Mouse (Mus musculus): ENCODE measurements around the gene Plxna2.

DNA sequence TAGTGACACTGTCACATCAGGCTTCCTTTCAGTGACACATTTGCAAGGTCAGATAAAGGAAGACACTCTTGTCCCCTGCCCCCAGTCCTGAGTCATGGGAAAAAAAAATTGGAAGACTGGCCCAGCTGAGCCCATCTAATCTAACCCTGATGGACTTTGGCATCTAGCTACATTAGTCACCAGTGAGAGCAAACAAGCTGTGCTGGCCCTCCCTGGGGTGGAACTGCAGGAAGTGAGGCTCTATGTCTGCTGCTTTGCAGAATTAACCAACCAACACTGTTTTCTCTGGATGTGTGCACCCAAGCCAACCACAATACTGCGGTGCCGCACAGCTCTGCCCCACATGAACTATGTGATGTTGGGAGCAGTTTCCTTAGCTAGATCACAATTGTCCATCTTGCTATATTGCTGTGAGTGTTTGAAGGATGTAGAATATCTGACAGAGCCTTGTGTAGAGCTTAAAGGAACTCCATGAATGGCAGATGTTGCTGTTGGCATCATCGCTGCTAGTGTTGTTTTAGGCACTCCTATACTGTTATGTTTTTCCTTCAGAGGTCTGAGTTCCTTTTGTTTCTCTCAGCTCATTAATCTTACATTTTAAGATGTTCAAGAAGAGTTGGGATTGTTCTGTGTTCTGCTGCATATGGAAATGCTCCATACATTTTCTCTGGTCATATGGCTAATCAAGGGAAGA lies 42.6 kb downstream of the Plxna2 start:
- TF ChIP-seq CTCF (IDR thresholded peaks at IDR 0.05; ENCODE audit: control insufficient read depth, insufficient read depth, insufficient replicate concordance, low read depth, low read length) (no peak), POLR2A (IDR thresholded peaks at IDR 0.05; ENCODE audit: control insufficient read depth, low read depth, low read length) (no peak)

Measured in testis, adult 2 months (tissue).